Mouse (Mus musculus) spleen, postnatal 4 days (tissue): ENCODE measurements around the gene Sec23ip.
"Not testable (repeated sequence)": the region's sequence is repeated elsewhere in the genome, so short reads cannot be mapped to it uniquely, and the experiment has no call there.

Source experiments
- DNase-seq, 2 experiments: peaks; one replicate each; pipeline ENCODE4 v3.0.0; 2022; ENCODE audit warnings: low spot score in 2 of 2

The Sec23ip gene

DNA sequence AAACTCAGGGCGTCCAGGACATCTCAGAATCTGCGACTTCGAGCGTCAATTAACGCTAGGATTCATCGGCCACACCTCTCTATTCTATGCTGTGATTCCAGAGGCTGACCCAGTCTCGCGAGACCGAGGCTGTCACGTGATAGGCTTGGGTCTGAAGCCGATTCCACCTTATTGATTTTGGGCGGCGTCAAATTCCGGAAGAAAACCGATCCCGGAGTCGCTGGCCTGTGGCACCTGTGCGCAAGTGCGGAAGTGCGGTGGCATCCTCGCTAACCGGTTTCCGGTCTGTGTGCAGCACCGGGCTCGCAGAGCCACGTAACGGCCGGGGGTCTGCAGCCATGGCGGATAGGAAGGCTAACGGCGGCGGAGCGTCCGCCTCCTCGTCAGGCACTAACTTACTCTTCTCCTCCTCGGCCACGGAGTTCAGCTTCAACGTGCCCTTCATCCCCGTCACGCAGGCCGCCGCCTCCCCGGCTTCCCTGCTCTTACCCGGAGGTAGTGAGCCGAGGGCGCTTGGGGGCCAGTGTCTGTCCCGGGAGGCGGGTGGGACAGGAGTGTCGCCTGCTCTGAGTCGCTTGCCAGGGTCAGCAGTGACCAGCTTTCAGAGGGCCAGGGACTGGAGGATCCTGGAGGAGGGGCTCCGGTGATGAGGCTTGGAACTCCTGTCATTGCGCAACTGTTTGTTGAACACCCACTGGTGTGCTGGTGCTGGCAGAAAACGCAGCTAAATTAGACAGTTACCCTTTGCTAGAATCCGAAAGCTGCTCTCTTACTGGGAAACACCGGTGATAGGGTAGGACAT, at the start of gene Sec23ip:
Sec23ip (plus strand) TSS at position 260 of the 802 bp plus-strand sequence.
- DNase-seq = peak; percentile 94 to 96

DNA sequence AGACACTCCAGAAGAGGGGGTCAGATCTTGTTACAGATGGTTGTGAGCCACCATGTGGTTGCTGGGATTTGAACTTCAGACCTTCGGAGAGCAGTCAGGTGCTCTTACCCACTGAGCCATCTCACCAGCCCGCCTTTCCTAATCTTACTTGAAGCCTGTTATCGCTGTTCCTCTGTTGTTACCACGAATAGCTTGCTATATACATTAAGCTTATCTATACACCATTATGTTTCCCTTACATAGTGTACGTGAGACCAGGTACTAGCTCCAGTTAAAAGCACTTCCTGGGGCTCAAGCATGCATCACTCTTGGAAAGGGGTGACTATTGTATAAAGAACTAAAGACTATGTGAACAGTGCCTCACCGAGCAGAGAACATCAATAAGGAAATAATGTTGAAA, 44.8 kb upstream of the Sec23ip start:
- not testable (repeated sequence) for DNase-seq

DNA sequence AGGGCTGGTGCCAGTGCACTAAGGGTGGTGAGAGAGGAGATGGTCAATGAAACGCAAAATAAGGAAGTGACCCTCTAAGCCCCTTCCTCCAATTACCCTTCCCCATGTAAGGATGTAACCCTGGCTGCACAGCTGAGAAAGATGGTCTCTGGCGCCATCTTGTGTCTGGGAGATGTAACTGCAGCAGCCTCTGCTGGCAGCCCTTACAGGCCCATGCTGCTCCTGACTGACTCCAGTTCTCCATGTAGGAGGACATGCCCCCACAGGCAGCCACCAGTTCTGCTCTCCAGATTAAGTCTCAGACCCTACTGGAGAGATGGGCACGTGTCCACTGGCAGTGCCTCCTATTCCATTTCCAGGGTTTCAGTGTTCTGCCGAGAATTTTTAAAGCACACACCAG, 39.0 kb upstream of the Sec23ip start:
- peak; percentile 49 to 83 for DNase-seq

DNA sequence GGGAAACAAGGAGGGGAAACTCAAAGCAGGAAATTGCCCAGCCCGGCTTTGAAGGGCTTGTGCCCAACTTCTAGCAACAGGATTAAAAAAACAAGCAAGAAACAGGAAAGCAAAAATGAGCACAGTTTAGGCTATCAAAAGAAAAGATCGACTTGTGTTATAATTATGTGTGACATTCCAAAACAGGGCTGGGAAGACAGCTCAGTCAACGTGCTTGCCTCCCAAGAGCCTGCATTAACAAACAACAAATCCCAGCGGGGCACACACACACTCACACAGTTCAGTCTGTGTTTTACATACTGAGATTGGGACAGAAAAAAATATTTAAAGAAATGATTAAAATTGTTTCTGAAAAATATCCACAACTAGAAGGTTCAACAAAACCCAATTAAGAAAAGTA, 26.8 kb upstream of the Sec23ip start:
- no peak for DNase-seq

DNA sequence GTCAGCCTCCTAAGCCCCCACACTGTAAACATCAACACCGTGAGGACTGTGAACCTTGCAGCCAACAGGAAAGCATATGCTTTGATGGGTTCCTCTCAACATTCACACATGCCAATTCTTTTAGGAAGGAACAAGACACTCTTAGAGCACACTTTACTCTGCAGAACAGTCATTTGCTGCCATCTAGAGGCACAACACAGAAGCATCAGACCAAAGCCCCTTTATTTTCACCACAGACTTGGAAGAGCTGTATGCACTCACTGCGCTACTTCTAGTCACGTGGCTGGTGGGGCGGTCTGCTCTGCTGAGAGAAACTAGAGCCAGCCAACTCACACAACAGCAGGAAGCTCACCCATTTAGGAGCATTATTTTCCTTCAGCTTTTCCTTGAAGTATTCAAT, 20.0 kb upstream of the Sec23ip start:
- peak; percentile 48 to 67 for DNase-seq

DNA sequence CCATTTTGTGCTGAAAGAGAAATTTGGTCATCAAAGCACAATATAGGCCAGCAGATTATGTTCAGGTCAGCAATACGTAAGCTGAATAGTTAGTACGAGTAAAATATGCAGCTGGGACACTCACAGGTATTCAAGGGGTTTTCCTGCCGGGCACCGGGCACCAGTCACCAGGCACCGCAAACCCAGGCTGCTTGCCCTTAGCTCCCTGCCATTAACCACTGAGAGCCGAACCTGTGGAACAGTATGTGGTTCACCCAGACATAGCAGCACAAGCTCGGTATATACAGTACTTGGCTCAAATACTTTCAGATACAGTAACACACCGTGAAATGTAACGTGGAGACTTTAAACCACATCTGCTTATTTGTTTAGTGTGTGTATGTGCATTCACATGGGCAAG, 19.6 kb upstream of the Sec23ip start:
- DNase-seq = no peak

DNA sequence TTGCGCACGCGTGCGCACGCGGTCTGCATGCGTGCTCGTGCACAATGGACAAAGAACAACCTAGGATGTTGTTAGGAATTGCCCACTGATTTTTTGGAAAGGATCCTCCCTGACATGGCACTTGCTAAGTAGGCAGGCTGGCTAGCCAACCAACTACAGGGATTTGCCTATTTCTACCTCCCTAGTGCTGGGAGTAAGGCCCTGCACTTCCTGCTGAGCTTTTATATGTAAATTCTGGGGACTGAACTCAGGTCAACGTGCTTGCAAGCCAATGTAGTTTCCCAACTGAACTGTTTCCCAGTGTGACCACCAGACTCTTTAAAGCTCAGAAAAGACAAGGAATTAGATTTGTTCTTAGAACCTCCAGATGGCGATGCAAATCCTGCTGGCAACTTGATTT, 17.7 kb upstream of the Sec23ip start:
- DNase-seq = no peak

DNA sequence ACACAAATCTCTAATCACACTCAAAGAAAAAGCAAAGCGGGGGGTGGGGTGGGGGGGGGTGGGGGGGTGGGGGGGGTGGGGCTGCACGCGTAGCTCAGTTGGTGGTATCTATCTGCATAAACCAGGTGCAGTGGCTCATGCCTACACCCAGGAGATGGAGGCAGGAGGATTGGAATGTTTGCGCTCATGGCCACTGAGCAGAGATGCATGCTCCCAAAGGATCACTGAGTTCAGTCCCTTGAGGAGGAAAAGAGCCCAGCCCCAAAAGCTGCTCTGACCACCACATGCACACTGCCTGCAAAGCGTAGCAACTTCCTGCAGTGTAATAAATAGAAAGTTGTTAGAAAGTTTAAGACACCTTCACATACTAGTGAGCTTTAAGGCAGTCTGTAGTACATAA, 17.0 kb upstream of the Sec23ip start:
- no peak for DNase-seq

DNA sequence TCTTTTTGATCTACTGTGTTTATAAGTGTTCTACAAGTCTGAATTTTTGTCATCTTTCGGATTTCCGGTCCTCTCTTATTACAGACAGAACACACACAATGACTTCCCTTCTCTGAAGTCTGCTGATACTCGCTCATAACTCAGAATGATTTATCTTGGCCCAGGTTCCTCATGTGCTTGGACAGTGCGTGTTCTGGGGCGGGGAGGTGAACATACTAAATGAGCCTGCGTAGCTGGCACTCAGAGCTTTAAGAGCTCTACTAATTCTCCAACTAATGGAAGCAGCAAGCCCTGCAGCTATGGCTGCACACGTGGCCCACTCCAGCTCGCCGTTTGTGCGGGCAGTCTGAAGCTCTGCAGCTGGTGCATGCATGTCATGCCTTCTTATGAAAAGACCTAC, 16.0 kb upstream of the Sec23ip start:
- no peak for DNase-seq

DNA sequence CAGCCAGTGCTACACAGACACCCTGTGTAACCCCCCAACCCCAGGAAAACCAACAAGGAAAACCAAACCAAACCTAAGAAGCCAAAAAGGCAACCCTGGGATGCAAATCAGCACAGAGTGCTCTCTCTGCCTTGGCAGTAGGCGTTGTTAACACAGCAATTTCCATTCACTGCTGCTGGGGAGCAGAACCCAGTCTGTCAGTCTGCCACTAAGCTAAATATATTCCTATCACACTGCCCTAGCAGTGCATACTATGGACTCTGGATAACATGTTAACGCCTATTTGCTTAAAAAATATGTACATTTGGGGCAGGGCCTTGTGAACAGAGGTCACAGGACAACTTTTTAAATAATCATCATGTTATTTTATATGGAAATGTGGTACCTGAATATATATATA, 13.2 kb upstream of the Sec23ip start:
- no peak for DNase-seq

DNA sequence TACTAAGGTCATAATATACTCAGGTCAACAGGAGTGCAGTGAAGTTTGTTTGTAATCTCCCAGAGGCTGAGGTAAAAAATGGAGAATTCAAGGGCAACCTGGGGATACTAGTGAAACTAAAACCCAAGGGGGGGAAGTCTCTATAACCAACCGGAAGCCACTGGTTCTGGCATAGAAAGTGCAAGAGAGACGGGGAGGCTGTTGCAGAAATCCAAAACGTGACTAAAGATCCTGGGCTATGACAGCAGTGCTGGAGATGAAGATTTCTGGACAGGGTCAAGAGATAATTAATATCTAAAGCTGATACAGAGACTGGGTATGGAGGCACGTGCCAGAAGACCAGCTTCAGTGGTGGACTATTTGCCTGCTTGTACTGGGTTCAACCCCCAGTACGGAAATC, 6.7 kb upstream of the Sec23ip start:
- no peak for DNase-seq

DNA sequence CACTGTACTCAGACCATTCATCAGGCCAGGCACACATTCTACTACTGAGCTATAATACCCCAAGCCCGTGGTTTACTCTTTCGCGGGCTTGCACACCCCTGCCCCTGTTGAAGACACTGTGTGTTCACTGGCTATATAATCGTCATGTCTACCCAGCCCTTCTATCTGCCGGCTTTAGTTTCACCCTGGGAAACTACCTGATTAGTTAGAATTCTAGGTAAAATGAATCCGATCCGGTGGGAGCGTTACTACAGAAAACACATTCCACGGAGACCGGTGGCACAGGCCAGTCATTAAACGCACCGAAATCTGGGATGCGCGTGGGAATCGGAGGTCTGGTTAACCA, 5.7 kb upstream of the Sec23ip start:
- DNase-seq = no peak

DNA sequence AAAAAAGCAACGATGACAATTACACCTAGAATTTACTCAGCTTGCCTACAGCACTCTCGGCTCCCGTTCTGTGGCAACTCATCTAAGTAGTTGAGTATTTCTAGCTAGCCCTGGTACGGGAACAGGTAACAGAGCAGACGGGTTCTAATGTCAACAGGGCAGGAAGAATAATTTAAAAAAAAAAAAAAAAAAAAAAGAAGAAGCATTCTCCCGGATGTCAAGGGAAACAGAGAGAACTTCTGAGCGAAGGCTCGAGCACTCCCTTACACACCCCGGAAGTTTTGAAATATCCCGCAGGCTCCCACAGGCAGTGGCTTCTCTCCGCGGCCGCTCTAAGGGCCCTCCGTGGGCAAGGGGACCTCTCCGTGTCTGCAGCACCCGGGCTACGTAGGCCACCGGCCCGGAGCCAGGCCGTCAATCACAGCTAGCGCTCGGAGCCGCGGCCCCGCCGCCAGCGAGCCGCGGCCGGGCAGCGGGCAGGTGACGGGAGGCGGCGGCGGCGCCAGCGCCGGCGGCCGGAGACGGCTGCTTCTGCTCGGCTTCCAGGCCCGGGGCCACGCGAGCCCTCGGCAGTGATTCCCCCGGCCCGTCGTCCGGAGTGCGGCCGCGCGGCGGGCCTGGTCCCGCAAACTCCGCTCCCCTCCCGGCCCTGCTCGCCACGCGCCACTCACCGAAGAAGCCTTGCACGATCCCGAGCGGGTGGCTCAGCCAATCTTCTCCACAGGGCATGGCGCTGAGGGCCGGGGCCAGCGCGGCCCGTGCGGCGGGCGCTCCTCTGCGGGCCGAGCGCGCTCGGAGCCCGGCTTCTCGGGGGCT, 5.1 kb upstream of the Sec23ip start:
- peak; percentile 57 to 81 for DNase-seq

DNA sequence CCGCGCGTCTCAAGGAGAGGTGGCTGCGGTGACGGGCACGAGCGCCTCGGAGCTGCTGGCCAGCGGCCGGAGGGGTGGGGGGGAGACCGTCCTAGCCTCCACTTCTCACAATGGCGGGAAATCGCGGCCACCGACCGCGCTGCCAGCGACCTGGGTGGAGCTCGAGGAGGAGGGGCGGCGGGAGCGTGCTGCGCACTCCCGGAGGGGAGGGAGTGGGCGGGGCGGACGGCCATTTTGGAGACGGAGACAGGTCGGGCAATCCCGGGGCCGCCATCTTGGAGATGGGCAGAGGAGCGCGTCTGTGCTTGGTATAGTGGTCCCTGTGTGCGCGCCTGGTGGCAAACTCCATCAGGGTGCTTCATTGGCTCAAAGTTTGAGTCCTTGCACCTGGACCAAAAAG, 4.4 kb upstream of the Sec23ip start, which contains the start of gene Mcmbp:
Mcmbp (minus strand) TSS at position 162 of the 400 bp plus-strand sequence.
- peak; percentile 97 to 98 for DNase-seq

DNA sequence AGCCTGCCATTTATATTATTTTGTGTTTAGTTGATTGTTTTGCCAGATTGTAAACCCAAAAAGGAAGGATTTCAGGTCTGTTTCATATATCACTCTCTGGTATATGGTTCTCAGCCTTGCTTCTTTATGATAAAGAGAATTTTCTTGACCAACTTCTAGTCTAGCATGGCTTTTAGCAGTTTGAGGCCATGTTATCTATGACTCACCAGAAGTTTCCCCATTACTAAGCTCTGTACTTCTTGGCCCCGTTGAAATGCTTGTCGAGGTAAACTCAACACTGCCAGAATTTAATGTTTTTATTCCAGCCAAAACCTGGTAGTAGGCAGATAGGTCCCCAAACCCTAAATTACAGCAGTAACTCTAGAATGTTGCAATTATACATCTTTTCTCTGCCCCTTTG, 845 bp upstream of the Sec23ip start:
- DNase-seq = no peak

DNA sequence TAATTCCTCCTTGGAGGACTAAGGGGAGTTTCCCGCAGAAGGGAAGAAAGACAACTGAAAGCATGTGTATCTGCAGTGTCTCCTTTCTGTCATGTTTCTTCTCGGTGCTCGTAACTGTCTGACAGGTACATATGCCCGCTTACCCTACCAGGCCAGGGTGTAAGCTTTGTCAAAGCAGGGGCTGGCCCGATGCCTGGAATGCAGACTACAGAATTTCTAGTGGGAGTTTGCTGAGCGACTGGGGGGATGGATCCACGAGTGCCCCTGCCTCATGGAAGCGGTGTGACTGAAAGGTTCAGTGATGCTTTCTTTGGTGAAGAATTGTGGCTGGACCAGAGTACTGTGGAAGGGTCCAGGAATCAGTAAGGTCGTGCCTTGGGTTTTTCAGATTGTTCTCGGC, 1.4 kb downstream of the Sec23ip start:
- DNase-seq = no peak

DNA sequence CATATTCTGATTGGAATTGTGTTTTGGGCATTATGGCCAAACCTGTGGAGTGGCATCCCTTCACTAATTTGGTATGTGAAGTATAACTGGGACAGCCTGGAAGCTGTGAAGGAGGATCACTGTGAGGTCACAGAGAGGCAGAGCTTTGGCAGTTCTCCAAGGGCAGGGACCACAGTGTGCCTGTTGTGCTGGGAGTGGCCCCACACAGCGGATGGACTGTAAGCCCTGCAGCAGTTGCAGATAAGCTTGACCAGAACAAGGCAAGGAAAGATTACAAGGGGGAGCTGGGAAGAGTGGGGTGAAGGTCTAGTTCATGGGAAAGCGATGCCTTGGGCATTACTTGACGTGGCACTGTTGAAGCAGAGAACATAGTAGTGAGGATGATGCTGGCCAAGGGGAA, 4.0 kb downstream of the Sec23ip start:
- DNase-seq = peak; percentile 78 to 79

DNA sequence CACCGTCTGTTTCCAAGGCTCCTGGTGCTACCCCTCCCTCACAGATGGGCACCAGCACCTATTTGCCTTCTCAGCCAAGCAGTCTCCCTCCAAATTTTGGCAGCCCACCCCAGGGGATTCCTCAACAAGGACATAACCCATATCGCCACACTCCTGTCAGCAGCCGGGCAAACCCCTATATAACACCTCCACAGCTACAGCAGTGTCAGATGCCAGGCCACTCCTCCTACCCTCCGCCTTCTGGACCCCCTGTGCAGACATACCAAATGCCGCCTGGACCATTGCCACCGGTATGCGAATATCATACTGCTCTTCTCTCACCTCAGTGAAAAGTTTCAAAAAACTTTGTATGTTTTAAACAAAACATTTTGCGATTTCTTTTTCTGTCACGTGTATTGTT, 5.6 kb downstream of the Sec23ip start:
- DNase-seq = no peak

DNA sequence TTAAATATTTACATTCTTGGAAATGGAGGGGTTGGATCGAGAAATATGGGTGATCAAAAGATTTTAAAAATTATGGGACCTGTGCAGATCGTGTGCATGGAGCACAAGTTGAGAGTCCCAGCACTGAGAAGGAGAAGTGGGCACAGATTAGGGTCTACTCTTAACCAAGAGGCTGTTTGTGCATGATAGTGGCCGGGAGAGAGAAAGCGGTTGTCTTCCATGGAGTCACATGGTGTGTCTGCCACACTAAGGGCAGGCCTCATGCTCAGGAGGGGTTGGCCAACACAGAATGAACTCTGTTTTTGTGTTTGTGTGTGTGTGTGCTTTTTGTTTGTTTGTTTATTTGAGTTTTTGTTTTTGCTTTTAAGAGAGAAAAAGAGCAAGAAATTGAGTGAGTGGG, 7.3 kb downstream of the Sec23ip start:
- no peak for DNase-seq

DNA sequence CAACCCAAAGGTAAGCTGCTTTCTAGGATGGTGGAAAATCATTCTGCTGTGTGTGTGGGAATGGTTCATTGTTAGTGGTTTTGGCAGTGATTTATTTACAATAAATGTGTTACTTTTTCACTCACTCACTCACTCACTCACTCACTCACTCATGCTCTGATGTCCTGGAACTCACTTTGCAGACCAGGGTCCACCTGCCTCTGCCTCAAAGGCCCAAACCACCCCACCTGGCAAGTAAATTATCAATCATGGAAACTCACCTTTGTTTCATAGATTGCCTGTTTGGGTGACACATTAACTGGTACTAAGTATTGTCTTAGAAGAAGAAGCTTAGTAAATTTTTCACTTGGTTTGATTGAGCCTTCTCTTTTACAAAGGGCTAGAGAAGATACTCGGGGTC, 10.7 kb downstream of the Sec23ip start:
- no peak for DNase-seq

DNA sequence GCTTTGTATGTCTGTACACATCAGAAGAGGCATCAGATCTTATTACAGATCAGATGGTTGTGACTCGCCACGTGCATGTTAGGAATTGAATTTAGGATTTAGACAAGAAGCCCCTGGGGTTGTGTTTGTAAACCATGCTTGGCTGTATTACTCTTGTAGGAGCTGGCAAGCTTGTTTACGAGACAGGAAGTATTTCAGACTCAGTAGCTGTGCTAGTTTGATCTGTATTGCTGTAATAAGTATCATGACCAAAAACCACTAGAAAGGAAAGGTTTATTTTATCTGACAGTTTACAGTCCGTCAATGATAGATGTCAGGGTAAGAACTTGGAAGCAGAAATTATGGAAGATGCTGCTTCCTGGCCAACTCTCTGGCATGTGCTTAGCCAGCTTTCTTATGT, 14.2 kb downstream of the Sec23ip start:
- no peak for DNase-seq

DNA sequence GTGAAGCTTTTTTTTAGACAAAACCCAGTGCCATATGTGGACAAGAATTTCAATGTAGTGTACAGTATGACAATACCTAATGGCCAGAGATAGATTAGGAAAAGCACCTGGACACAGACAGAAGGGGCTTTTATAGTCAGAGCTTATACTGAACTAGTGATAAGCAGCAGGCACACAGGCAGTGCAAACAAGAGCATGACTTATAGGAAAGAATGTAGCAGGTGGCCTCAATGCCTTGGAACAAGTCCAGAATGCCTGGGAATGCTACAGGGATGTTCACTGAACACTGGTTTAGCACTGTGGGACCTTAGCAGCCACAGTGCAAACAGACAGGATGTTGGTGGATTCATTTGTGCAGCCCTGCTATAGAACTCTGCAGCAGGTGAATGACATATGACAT, 22.0 kb downstream of the Sec23ip start:
- no peak for DNase-seq

DNA sequence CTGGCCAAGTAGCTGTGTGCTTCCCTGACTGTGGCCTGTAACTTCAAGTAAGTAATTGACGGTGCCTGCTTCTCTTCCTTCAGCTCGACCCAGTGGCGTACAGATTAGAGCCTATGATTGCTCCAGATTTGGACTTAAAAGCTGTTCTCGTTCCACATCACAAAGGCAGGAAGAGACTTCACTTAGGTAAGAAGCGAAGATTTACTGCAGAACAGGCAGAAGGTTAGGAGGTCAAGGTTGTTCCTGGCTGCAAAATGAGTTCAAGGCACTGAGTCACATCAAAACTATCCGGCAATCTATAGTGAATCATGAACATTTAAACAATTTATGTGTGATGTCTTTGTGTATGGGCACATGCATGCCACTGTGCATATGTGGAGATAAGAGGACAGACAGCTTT, 32.5 kb downstream of the Sec23ip start:
- DNase-seq = no peak
